Mouse (Mus musculus): Measurements from ENCODE around the gene Lcn2. TPM values are rescaled to one million over a fixed set of nuclear protein-coding genes. Genes with fewer than 3 reads are reported as not detected.

Gene Lcn2
- polyA plus RNA-seq, 1 experiment from 2014 or later: not detected

GRCm38 (mm10) chr2:32395946-32396621 lies 8.0 kb upstream of the Lcn2 start:
- under 1% methylated on average over 59 of the region's 59 CpGs for WGBS
- peak; percentile 98 for ATAC-seq

DNA sequence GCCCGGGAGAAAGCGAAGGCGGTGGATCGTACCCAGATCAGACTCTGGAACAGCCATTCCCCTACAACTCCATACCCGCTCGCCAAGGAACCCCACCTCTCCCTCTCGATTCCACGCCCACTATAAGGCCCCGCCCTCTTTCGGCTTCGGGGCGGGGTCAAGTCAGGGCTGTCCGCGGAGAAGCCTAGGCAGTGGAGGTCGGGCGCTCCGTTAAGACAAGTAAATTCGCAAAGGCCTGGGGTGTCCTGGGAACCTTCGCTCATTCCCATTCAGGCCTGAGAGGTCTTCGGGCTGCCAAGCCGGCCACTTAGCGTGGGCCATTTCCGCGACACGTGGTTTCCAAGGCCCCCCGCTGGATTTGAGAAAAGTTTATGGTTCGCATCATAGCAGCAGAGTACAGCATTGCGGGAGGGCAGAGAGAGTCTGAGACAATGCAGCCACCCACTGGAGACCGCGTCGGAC lies 7.5 kb upstream of the Lcn2 start, which contains the start of gene Ptges2:
Gene Ptges2 (plus strand): TSS at position 413 of the 462 bp plus-strand sequence.
- peak within 1 kb of the TSS; percentile 90 for H3K9ac ChIP-seq (replicated peaks; ENCODE audit: low read depth, low read length)
- H3K4me3 ChIP-seq (replicated peaks; ENCODE audit: low read length): peak within 1 kb of the TSS; percentile 97
- peak within 1 kb of the TSS; percentile 88 for H3K4me2 ChIP-seq (ENCODE audit: low read length)
- H3K4me1 ChIP-seq (replicated peaks; ENCODE audit: control insufficient read depth, insufficient read depth, low read length): peaks cover 14% of the 10 kb centered on the region
- no peaks in the 10 kb centered on the region for H3K36me3 ChIP-seq (ENCODE audit: control insufficient read depth, insufficient read depth)
- no peaks in the 10 kb centered on the region for H3K9me3 ChIP-seq (ENCODE audit: control insufficient read depth, low read length)
- peak; percentile 90 for ATAC-seq
- no peaks in the 10 kb centered on the region for H3K27me3 ChIP-seq (replicated peaks; ENCODE audit: control insufficient read depth, insufficient read depth, low read length)
- WGBS: 0% methylated on average over 31 of the region's 31 CpGs
- H3K27ac ChIP-seq (ENCODE audit: low read length): peak within 1 kb of the TSS; percentile 94

More at GRCm38 (mm10) chr2:32395946-32396621, 8.0 kb upstream of the Lcn2 start:
- H3K27me3 ChIP-seq (replicated peaks; ENCODE audit: control insufficient read depth, insufficient read depth, low read length): no peaks in the 10 kb centered on the region
- peak overlapping the region; percentile 97 for H3K4me3 ChIP-seq (replicated peaks; ENCODE audit: low read length)
- H3K36me3 ChIP-seq (ENCODE audit: control insufficient read depth, insufficient read depth): peaks cover 2% of the 10 kb centered on the region; the same call in 1 of the 2 replicates
- peak overlapping the region; percentile 88 for H3K4me2 ChIP-seq (ENCODE audit: low read length)
- peak overlapping the region; percentile 94 for H3K27ac ChIP-seq (ENCODE audit: low read length)
- peak overlapping the region; percentile 90 for H3K9ac ChIP-seq (replicated peaks; ENCODE audit: low read depth, low read length)
- peaks cover 14% of the 10 kb centered on the region for H3K4me1 ChIP-seq (replicated peaks; ENCODE audit: control insufficient read depth, insufficient read depth, low read length)
- no peaks in the 10 kb centered on the region for H3K9me3 ChIP-seq (ENCODE audit: control insufficient read depth, low read length)

DNA sequence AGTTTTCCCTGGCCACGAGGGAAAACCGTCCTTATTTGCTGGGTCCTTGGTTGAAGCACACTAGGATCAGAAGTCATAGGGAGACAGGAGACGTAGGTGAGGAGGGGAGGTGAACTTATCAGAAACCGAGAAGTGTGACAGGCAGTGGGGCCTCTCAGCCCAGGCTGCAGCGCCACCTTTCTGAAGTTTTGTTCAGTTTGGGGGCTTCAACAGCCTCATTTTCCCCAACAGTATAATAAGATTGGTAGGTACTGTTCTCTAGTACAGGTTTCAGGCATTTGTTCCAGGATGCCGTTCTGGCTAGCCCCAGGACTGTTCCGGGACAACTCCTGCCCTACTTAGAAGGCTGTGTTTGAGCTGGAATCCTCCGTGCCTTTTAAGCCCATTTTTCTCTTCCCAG lies 6.9 kb upstream of the Lcn2 start:
- peak overlapping the region; percentile 97 for H3K4me3 ChIP-seq (replicated peaks; ENCODE audit: low read length)
- peaks cover 14% of the 10 kb centered on the region for H3K4me1 ChIP-seq (replicated peaks; ENCODE audit: control insufficient read depth, insufficient read depth, low read length)
- H3K4me2 ChIP-seq (ENCODE audit: low read length): peak overlapping the region; percentile 88
- peak overlapping the region; percentile 94 for H3K27ac ChIP-seq (ENCODE audit: low read length)
- ATAC-seq: peak; percentile 2; the same call in 1 of the 2 replicates
- H3K36me3 ChIP-seq (ENCODE audit: control insufficient read depth, insufficient read depth): no peaks in the 10 kb centered on the region
- 4% methylated on average over 8 of the region's 8 CpGs for whole genome bisulfite sequencing
- H3K27me3 ChIP-seq (replicated peaks; ENCODE audit: control insufficient read depth, insufficient read depth, low read length): no peaks in the 10 kb centered on the region
- no peaks in the 10 kb centered on the region for H3K9me3 ChIP-seq (ENCODE audit: control insufficient read depth, low read length)
- peak overlapping the region; percentile 90 for H3K9ac ChIP-seq (replicated peaks; ENCODE audit: low read depth, low read length)

DNA sequence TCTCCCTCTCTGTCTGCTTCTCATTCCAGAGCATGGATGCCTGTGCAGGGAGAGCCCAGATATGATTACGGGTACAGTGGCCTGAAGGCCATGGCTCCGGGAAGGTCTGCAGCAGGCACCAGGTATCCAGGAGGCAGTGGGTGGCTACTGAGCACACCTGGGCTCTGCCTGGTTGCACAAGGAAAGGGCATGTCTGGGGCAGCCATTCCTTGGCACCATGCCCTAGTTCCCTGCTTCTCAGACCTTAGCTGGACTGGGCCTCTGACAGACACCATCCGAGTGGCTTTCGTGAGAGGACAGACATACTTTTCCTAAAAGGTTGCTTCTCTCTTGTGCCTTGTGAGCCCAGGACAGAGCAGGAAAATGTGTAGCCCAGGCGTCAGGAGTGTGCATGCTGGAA lies 4.0 kb upstream of the Lcn2 start:
- Histone ChIP-seq H3K9ac (replicated peaks; ENCODE audit: low read depth, low read length) (no peak overlapping the region), H3K27me3 (replicated peaks; ENCODE audit: control insufficient read depth, insufficient read depth, low read length) (no peaks in the 10 kb centered on the region), H3K27ac (ENCODE audit: low read length) (no peak overlapping the region), H3K4me2 (ENCODE audit: low read length) (no peak overlapping the region), H3K4me1 (replicated peaks; ENCODE audit: control insufficient read depth, insufficient read depth, low read length) (peaks cover 9% of the 10 kb centered on the region), H3K9me3 (ENCODE audit: control insufficient read depth, low read length) (no peaks in the 10 kb centered on the region), H3K4me3 (replicated peaks; ENCODE audit: low read length) (no peak overlapping the region), H3K36me3 (ENCODE audit: control insufficient read depth, insufficient read depth) (no peaks in the 10 kb centered on the region)
- no peak for ATAC-seq
- WGBS: 83% methylated on average over 5 of the region's 5 CpGs

DNA sequence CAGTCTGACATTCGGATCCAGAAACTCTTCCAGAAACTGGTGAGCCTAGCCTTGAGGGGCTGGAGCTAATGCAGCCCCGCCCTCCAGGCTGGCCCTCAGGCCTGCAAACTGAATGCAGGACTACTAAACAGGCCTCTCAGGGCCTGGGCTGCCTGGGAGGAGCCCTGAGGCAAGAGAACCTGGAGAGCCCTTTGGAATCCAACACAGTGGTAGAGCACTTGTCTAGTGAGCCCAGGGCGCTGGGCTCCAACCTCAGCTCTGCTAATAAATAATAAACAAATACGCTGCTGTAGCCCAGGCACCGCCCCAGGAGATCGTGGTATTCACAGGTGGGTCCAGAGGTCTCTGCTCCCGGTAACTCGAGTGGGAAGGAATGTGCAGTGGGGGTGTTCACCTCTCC lies 2.8 kb upstream of the Lcn2 start:
- Histone ChIP-seq H3K27ac (ENCODE audit: low read length) (no peak overlapping the region), H3K27me3 (replicated peaks; ENCODE audit: control insufficient read depth, insufficient read depth, low read length) (no peaks in the 10 kb centered on the region), H3K9ac (replicated peaks; ENCODE audit: low read depth, low read length) (no peak overlapping the region), H3K4me2 (ENCODE audit: low read length) (no peak overlapping the region), H3K4me3 (replicated peaks; ENCODE audit: low read length) (no peak overlapping the region), H3K9me3 (ENCODE audit: control insufficient read depth, low read length) (no peaks in the 10 kb centered on the region), H3K36me3 (ENCODE audit: control insufficient read depth, insufficient read depth) (no peaks in the 10 kb centered on the region), H3K4me1 (replicated peaks; ENCODE audit: control insufficient read depth, insufficient read depth, low read length) (peaks cover 4% of the 10 kb centered on the region; the same call in 1 of the 2 replicates)
- ATAC-seq: no peak
- WGBS: 73% methylated on average over 8 of the region's 8 CpGs

DNA sequence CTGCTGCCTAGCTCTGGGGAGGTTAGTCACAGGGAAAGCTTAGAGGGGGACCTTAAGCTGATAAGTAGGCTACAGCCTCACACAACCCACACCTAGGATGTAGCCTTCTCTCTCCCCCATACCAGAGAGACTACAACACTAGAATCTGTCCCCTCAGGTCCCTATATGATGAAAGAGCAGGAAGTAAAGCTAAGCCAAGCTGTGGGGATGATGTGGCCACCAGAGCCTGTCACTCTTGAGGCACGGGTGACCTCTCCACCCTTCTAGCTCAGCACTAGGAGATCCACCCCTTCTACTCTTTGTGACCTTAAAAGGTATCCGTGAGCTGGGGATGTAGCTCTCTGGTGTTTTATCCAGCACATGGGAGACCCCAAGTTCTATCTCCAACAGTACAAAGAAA lies 1.1 kb upstream of the Lcn2 start:
- Histone ChIP-seq H3K9me3 (ENCODE audit: control insufficient read depth, low read length) (no peaks in the 10 kb centered on the region), H3K4me1 (replicated peaks; ENCODE audit: control insufficient read depth, insufficient read depth, low read length) (no peaks in the 10 kb centered on the region), H3K27me3 (replicated peaks; ENCODE audit: control insufficient read depth, insufficient read depth, low read length) (no peaks in the 10 kb centered on the region), H3K4me2 (ENCODE audit: low read length) (no peak overlapping the region), H3K36me3 (ENCODE audit: control insufficient read depth, insufficient read depth) (no peaks in the 10 kb centered on the region), H3K4me3 (replicated peaks; ENCODE audit: low read length) (no peak overlapping the region), H3K27ac (ENCODE audit: low read length) (no peak overlapping the region), H3K9ac (replicated peaks; ENCODE audit: low read depth, low read length) (no peak overlapping the region)
- no peak for ATAC-seq
- WGBS: 76% methylated on average over 2 of the region's 2 CpGs

- Histone ChIP-seq H3K36me3 (ENCODE audit: control insufficient read depth, insufficient read depth) (peaks cover 14% of the 10 kb centered on the region), H3K4me2 (ENCODE audit: low read length) (no peak overlapping the region), H3K4me1 (replicated peaks; ENCODE audit: control insufficient read depth, insufficient read depth, low read length) (peaks cover 4% of the 10 kb centered on the region), H3K27ac (ENCODE audit: low read length) (no peak overlapping the region), H3K27me3 (replicated peaks; ENCODE audit: control insufficient read depth, insufficient read depth, low read length) (no peaks in the 10 kb centered on the region), H3K9me3 (ENCODE audit: control insufficient read depth, low read length) (no peaks in the 10 kb centered on the region), H3K9ac (replicated peaks; ENCODE audit: low read depth, low read length) (no peak overlapping the region), H3K4me3 (replicated peaks; ENCODE audit: low read length) (no peak overlapping the region)
- no peak for ATAC-seq
- WGBS: 78% methylated on average over 2 of the region's 2 CpGs
Observed at GRCm38 (mm10) chr2:32382689-32383088, 5.4 kb downstream of the Lcn2 start.

DNA sequence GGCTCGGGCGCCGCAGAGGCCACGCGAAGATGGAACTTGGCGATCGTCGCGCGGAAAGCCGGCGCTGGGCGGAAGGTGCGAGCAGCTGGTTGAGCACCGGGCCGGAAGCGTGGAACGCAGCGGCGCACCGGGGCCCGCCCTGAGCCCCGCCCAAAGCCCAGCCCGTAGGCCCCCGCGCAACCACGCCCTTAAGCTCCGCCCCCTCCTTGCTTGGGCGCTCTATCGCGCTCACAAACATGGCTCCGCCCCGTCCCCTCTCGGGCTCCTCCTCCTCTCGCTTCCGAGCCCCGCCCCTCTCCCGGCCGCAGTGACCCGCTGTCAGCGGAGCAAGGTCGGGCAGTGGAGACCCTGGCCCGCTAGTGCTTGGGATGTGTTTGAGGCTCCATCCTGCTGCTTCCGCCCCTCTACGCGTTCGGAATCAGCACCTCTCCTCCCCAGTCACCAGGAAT lies 6.3 kb downstream of the Lcn2 start, which contains the start of gene 1110008P14Rik:
Gene 1110008P14Rik (minus strand): TSS at position 164 of the 449 bp plus-strand sequence.
- H3K4me3 ChIP-seq (replicated peaks; ENCODE audit: low read length): peak within 1 kb of the TSS; percentile 69
- no peaks in the 10 kb centered on the region for H3K9me3 ChIP-seq (ENCODE audit: control insufficient read depth, low read length)
- peaks cover 23% of the 10 kb centered on the region for H3K36me3 ChIP-seq (ENCODE audit: control insufficient read depth, insufficient read depth)
- peak within 1 kb of the TSS; percentile 69 for H3K9ac ChIP-seq (replicated peaks; ENCODE audit: low read depth, low read length)
- ATAC-seq: peak; percentile 94
- H3K4me2 ChIP-seq (ENCODE audit: low read length): peak within 1 kb of the TSS; percentile 91
- H3K27me3 ChIP-seq (replicated peaks; ENCODE audit: control insufficient read depth, insufficient read depth, low read length): no peaks in the 10 kb centered on the region
- no peak within 1 kb of the TSS for H3K27ac ChIP-seq (ENCODE audit: low read length)
- 0% methylated on average over 35 of the region's 47 CpGs for WGBS
- peaks cover 4% of the 10 kb centered on the region for H3K4me1 ChIP-seq (replicated peaks; ENCODE audit: control insufficient read depth, insufficient read depth, low read length)

- WGBS: under 1% methylated on average over 27 of the region's 27 CpGs
- Histone ChIP-seq H3K36me3 (ENCODE audit: control insufficient read depth, insufficient read depth) (peaks cover 28% of the 10 kb centered on the region), H3K27ac (ENCODE audit: low read length) (no peak overlapping the region)
Observed at GRCm38 (mm10) chr2:32381141-32381774, 6.8 kb downstream of the Lcn2 start.

More at GRCm38 (mm10) chr2:32381141-32381774, 6.8 kb downstream of the Lcn2 start:
- no peaks in the 10 kb centered on the region for H3K27me3 ChIP-seq (replicated peaks; ENCODE audit: control insufficient read depth, insufficient read depth, low read length)
- H3K4me2 ChIP-seq (ENCODE audit: low read length): peak overlapping the region; percentile 91
- ATAC-seq: peak; percentile 63
- H3K4me3 ChIP-seq (replicated peaks; ENCODE audit: low read length): peak overlapping the region; percentile 69
- peak overlapping the region; percentile 69 for H3K9ac ChIP-seq (replicated peaks; ENCODE audit: low read depth, low read length)
- H3K9me3 ChIP-seq (ENCODE audit: control insufficient read depth, low read length): no peaks in the 10 kb centered on the region
- H3K4me1 ChIP-seq (replicated peaks; ENCODE audit: control insufficient read depth, insufficient read depth, low read length): peaks cover 4% of the 10 kb centered on the region
